Mouse (Mus musculus): ENCODE results near the gene Dnah14.

DNA sequence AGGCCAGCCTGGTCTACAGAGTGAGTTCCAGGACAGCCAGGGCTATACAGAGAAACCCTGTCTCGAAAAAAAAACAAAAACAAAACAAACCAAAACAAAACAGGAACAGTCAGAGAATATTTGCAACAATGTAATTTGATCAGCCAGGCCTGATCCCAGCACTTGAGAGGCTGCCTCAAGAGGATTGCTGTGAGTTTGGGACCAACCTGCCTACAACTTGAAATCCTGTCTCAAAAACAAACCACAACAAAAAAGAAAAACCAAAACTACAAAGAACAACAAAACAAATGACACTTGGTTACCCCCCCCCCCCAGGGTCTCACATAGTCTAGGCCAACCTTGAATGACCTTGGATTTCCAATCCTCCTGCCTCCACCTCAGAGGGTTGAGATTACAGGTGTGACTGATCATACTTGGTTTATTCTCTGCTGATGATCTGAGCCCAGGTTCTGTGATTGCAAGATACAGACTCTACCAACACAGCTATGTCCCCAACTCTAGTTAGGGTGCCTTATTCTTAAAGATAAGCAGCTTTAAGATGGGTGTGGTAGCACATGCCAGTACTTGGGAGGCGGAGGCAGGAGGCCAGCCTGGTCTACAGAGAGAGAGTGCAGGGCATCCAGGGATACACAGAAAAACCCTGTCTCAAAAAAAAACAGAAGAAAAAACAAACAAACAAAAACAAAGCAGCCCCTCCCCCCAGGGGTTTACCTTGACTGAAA, 285.0 kb downstream of the Dnah14 start:
- TF ChIP-seq CTCF (IDR thresholded peaks at IDR 0.05; ENCODE audit: extremely low read depth, insufficient read depth, low read length) (no peak), POLR2A (IDR thresholded peaks at IDR 0.05; ENCODE audit: extremely low read depth, insufficient read depth, low read length) (no peak)
